In the genomic region with DNA sequence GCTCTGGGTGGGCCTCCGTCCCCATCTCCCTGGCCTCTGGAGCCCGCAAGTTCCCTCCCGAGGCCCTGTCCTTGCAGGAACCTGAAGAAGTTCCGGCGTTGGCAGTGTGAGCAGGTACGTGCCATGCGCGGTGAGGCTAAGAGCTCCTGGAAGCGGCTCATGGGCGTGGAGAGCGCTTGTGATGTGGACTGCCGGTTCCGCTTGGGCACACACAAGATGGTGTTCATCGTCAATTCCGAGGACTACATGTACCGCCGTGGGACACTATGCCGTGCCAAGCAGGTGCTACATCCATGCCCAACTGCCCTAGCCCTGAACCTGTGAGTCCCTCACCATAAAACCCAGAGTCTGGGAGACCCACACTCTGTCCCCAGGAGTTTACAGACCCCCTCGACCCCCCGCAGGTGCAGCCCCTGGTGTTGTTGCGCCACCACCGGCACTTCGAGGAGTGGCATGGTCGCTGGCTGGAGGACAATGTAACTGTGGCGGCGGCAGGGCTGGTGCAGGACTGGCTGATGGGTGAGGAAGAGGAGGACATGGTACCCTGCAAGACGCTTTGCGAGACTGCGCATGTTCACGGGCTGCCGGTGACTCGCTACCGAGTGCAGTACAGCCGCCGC, we compare ENCODE assay signal across 13 mouse cellular contexts. TPM values are rescaled to one million over a fixed set of nuclear protein-coding genes. Genes with fewer than 3 reads are reported as not detected.
A peak's percentile ranks its signal among the peaks of the same experiment; 100 is the strongest.
DNase-seq lines count a peak whose midpoint lies in the region; ATAC-seq and TF ChIP-seq lines count a peak whose summit lies in the region.
"Had no signal": no experiment of that assay in that cellular context is flagged by ENCODE, and none has a peak within 500 bp of the region (broad histone marks: within the 10 kb centered on the region; RNA-seq: fewer than 3 reads in every experiment).

No protein-coding gene starts in this region.

- no peaks in the 10 kb centered on the region for H3K27me3 ChIP-seq in midbrain, embryonic 10.5 days (ENCODE audit: low read depth, poor library complexity, severe bottlenecking)
- H3K27me3 ChIP-seq in midbrain, embryonic 13.5 days = no peaks in the 10 kb centered on the region
- H3K27me3 ChIP-seq in E14TG2a.4 (ENCODE audit: insufficient read depth, low read length) = peaks cover 14% of the 10 kb centered on the region; the same call in 1 of the 2 replicates
- H3K27me3 ChIP-seq: intestine, embryonic 15.5 days; limb, embryonic 12.5 days had no signal

- peaks cover 74% of the 10 kb centered on the region for H3K36me3 ChIP-seq in midbrain, embryonic 10.5 days
- peaks cover 80% of the 10 kb centered on the region for H3K36me3 ChIP-seq in midbrain, embryonic 13.5 days
- H3K36me3 ChIP-seq in E14TG2a.4 (ENCODE audit: insufficient read depth, low read length) = peaks cover 41% of the 10 kb centered on the region

- H3K4me3 ChIP-seq in midbrain, embryonic 10.5 days = no peak overlapping the region
- no peak overlapping the region for H3K4me3 ChIP-seq in midbrain, embryonic 13.5 days (replicated peaks)
- peak overlapping the region; percentile 74 for H3K4me3 ChIP-seq in E14TG2a.4 (replicated peaks; ENCODE audit: low read length)
- H3K4me3 ChIP-seq: gastrocnemius, adult 2 months; intestine, embryonic 15.5 days; limb, embryonic 12.5 days had no signal

- no peak overlapping the region for H3K4me2 ChIP-seq in midbrain, embryonic 13.5 days (replicated peaks)
- H3K4me2 ChIP-seq: intestine, embryonic 15.5 days; limb, embryonic 12.5 days had no signal

- no peaks in the 10 kb centered on the region for H3K9me3 ChIP-seq in midbrain, embryonic 10.5 days (replicated peaks)
- no peaks in the 10 kb centered on the region for H3K9me3 ChIP-seq in midbrain, embryonic 13.5 days
- no peaks in the 10 kb centered on the region for H3K9me3 ChIP-seq in E14TG2a.4 (ENCODE audit: low read length)
- H3K9me3 ChIP-seq: G1E; intestine, embryonic 15.5 days; limb, embryonic 12.5 days had no signal

- intact Hi-C loops in heart, postnatal 10 days (cut with DNase I) = no loop called here

- no peak overlapping the region for H3K27ac ChIP-seq in midbrain, embryonic 10.5 days (replicated peaks)
- no peak overlapping the region for H3K27ac ChIP-seq in midbrain, embryonic 13.5 days
- H3K27ac ChIP-seq: gastrocnemius, adult 2 months; intestine, embryonic 15.5 days; limb, embryonic 12.5 days; macrophage had no signal

- no peak for TF ChIP-seq CTCF in E14TG2a.4 (conservative IDR thresholded peaks at IDR 0.05; ENCODE audit: low read length)

- H3K4me1 ChIP-seq in midbrain, embryonic 10.5 days = no peaks in the 10 kb centered on the region
- no peaks in the 10 kb centered on the region for H3K4me1 ChIP-seq in midbrain, embryonic 13.5 days (replicated peaks)
- H3K4me1 ChIP-seq in E14TG2a.4 (replicated peaks; ENCODE audit: low read depth, low read length) = peaks cover 22% of the 10 kb centered on the region
- H3K4me1 ChIP-seq: intestine, embryonic 15.5 days; limb, embryonic 12.5 days had no signal

- H3K9ac ChIP-seq in midbrain, embryonic 13.5 days (replicated peaks) = no peak overlapping the region
- H3K9ac ChIP-seq: intestine, embryonic 15.5 days; limb, embryonic 12.5 days had no signal

- ATAC-seq in midbrain, embryonic 13.5 days = no peak
- ATAC-seq: intestine, embryonic 15.5 days had no signal

- peak; percentile 4 for DNase-seq in heart, postnatal 4 days
- no peak for DNase-seq in heart, postnatal 10 days
- peak; percentile 10 for DNase-seq in midbrain, embryonic 10.5 days (ENCODE audit: low spot score)
- DNase-seq in R1 (ENCODE audit: low read depth, low spot score) = peak; percentile 33
- DNase-seq in adrenal gland, postnatal 14 days = no peak
- DNase-seq: embryo, embryonic 11 days; gastrocnemius, adult 2 months had no signal

- 95% methylated on average over 35 of the region's 35 CpGs for WGBS in midbrain, embryonic 10.5 days
- WGBS in midbrain, embryonic 13.5 days = 97% methylated on average over 35 of the region's 35 CpGs

RNA-seq across cellular contexts. Expression of a gene that starts 4.8 kb away (rescaled TPM):
- 1 to 10 TPM; 3.5 TPM for total RNA-seq in heart, postnatal 4 days (2021)
- total RNA-seq in heart, postnatal 10 days (2021) = 1 to 10 TPM; 3.1 to 4.3 TPM
- polyA plus RNA-seq in midbrain, embryonic 10.5 days (2016; fragmentation: Nextera tagmentation; extraction: Ambion mirVana) = 1.2 and 2.4 TPM in 2 replicates
- polyA plus RNA-seq in midbrain, embryonic 13.5 days (2015; fragmentation: Nextera tagmentation; extraction: Ambion mirVana) = 0.30 and 0.40 TPM in 2 replicates
- 3.2 and 4.4 TPM in 2 replicates for total RNA-seq in adrenal gland, postnatal 14 days (2021)
- polyA plus RNA-seq: G1E, macrophage had no signal

RNA-seq across cellular contexts. Expression of a gene that starts 33.8 kb away (rescaled TPM):
- 100 to 1,000 TPM; 133 to 135 TPM for total RNA-seq in heart, postnatal 4 days (2021)
- 100 to 1,000 TPM; 117 to 120 TPM for total RNA-seq in heart, postnatal 10 days (2021)
- polyA plus RNA-seq in midbrain, embryonic 10.5 days (2016; fragmentation: Nextera tagmentation; extraction: Ambion mirVana) = 151 and 164 TPM in 2 replicates
- polyA plus RNA-seq in midbrain, embryonic 13.5 days (2015; fragmentation: Nextera tagmentation; extraction: Ambion mirVana) = 176 and 182 TPM in 2 replicates
- 190 and 198 TPM in 2 replicates for total RNA-seq in adrenal gland, postnatal 14 days (2021)

Comparison
In these comparisons a context has a peak if more than half of its experiments do, and no peak if none do; other contexts are left out.
1. DNase-seq: peak in heart, postnatal 4 days (single experiment), midbrain, embryonic 10.5 days (single experiment) and R1 (single experiment); none in heart, postnatal 10 days (0 of 2) and adrenal gland, postnatal 14 days (single experiment).